Mouse (Mus musculus) CH12F3 (cell line): ENCODE results near the gene Aplp2.

Source experiments
- in situ Hi-C: fragments of 300-500 bp; cut with MboI; formaldehyde crosslinking; loops from 2 replicates; pipeline ENCODE4 v1.14.3; 2020; ENCODE audit warnings: low sequenced_read_pairs

The Aplp2 gene

GRCm38 (mm10) chr9:31130357-31131204, 81.0 kb downstream of the Aplp2 start:
- in situ Hi-C loops: no loop called here

- in situ Hi-C loops: no loop called here
Measured at GRCm38 (mm10) chr9:31129956-31130355, 81.7 kb downstream of the Aplp2 start.

GRCm38 (mm10) chr9:31127876-31128465, 83.6 kb downstream of the Aplp2 start:
- in situ Hi-C loops: no loop called here

- in situ Hi-C loops: no loop called here
Measured at GRCm38 (mm10) chr9:31126079-31126478, 85.5 kb downstream of the Aplp2 start.

- in situ Hi-C loops: no loop called here
Measured at GRCm38 (mm10) chr9:31122464-31123030, 89.1 kb downstream of the Aplp2 start.

- in situ Hi-C loops: no loop called here
Measured at GRCm38 (mm10) chr9:31120533-31120915, 91.1 kb downstream of the Aplp2 start.

- in situ Hi-C loops: no loop called here
Measured at GRCm38 (mm10) chr9:31119882-31120532, 91.6 kb downstream of the Aplp2 start.

GRCm38 (mm10) chr9:31119405-31119804, 92.2 kb downstream of the Aplp2 start:
- in situ Hi-C loops: no loop called here

GRCm38 (mm10) chr9:31118520-31119298, 92.9 kb downstream of the Aplp2 start:
- in situ Hi-C loops: no loop called here

GRCm38 (mm10) chr9:31117488-31117887, 94.1 kb downstream of the Aplp2 start:
- in situ Hi-C loops: no loop called here

GRCm38 (mm10) chr9:31117088-31117487, 94.5 kb downstream of the Aplp2 start:
- in situ Hi-C loops: no loop called here

- in situ Hi-C loops: no loop called here
Measured at GRCm38 (mm10) chr9:31115586-31115985, 96.0 kb downstream of the Aplp2 start.

- in situ Hi-C loops: no loop called here
Measured at GRCm38 (mm10) chr9:31108464-31108863, 103.2 kb downstream of the Aplp2 start.
